9 mouse cellular contexts compared by ENCODE assay signal in the genomic region with DNA sequence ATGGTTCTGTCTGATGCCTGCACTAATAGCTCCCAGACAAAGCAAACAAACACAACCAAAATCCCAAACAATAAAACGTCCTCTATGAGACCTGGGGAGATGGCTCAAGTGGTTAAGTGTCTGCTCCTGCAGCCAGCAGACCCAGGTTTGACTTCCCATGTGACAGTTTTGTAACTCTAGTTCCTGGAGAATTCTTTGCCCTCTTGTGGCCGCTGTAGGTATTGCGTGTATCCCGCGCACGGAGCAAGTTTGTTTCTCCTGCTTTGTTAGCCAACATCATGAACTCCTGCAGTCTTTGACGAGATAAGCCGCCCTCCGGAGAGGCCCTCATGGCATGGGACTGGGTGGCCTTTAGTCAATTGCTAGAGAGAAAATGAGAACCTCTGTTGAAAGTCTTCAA. TPM values are rescaled to one million over a fixed set of nuclear protein-coding genes. Genes with fewer than 3 reads are reported as not detected.
DNase-seq lines count a peak whose midpoint lies in the region; ATAC-seq and TF ChIP-seq lines count a peak whose summit lies in the region.
"Had no signal": no experiment of that assay in that cellular context is flagged by ENCODE, and none has a peak within 500 bp of the region (broad histone marks: within the 10 kb centered on the region; RNA-seq: fewer than 3 reads in every experiment).

No protein-coding gene starts in this region.

- no peak for TF ChIP-seq POLR2A in MEL (IDR thresholded peaks at IDR 0.05; ENCODE audit: control insufficient read depth in 1 of 2, insufficient read depth in 1 of 2, low read depth in 1 of 2, low read length in 2 of 2, poor library complexity in 1 of 2)
- TF ChIP-seq POLR2A in testis, adult 2 months (IDR thresholded peaks at IDR 0.05; ENCODE audit: control insufficient read depth, low read depth, low read length): no peak

- peak; percentile 70 to 88 (median 88) for TF ChIP-seq CTCF in MEL (IDR thresholded peaks at IDR 0.05 in 2 of 3, conservative IDR thresholded peaks at IDR 0.05 in 1 of 3; ENCODE audit: control insufficient read depth in 1 of 3, insufficient read depth in 1 of 3, low read depth in 2 of 3, low read length in 3 of 3, poor library complexity in 1 of 3, severe bottlenecking in 1 of 3)
- peak; percentile 90 for TF ChIP-seq CTCF in midbrain, postnatal 0 days (IDR thresholded peaks at IDR 0.05)
- TF ChIP-seq CTCF in testis, adult 2 months (IDR thresholded peaks at IDR 0.05; ENCODE audit: control insufficient read depth, insufficient read depth, insufficient replicate concordance, low read depth, low read length): peak; percentile 77

- no peaks in the 10 kb centered on the region for H3K79me2 ChIP-seq in MEL (ENCODE audit: control insufficient read depth, insufficient read depth, low read length, poor library complexity)

- H3K36me3 ChIP-seq in kidney, embryonic 14.5 days (ENCODE audit: control insufficient read depth, insufficient read depth, low read length): no peaks in the 10 kb centered on the region
- peaks cover 0 to 4% of the 10 kb centered on the region in 2 experiments; a peak in 2 of 4 replicates for H3K36me3 ChIP-seq in MEL (ENCODE audit: control insufficient read depth in 1 of 2, insufficient read depth in 2 of 2, low read length in 2 of 2)
- H3K36me3 ChIP-seq in midbrain, postnatal 0 days (ENCODE audit: insufficient read depth, low read length): no peaks in the 10 kb centered on the region
- H3K36me3 ChIP-seq in testis, adult 2 months (ENCODE audit: control insufficient read depth, insufficient read depth, low read length): no peaks in the 10 kb centered on the region
- H3K36me3 ChIP-seq: embryonic facial prominence, embryonic 15.5 days had no signal

- no peak overlapping the region for H3K9ac ChIP-seq in kidney, embryonic 14.5 days (ENCODE audit: low read depth, low read length)
- H3K9ac ChIP-seq in MEL (ENCODE audit: control insufficient read depth, low read depth, low read length, poor library complexity, severe bottlenecking): no peak overlapping the region
- no peak overlapping the region for H3K9ac ChIP-seq in midbrain, postnatal 0 days (replicated peaks; ENCODE audit: low read length, poor library complexity, severe bottlenecking)
- H3K9ac ChIP-seq: embryonic facial prominence, embryonic 15.5 days had no signal

- no peak for ATAC-seq in kidney, embryonic 14.5 days (ENCODE audit: low FRiP score, low TSS enrichment)
- ATAC-seq in midbrain, postnatal 0 days (ENCODE audit: low FRiP score): no peak

- no peaks in the 10 kb centered on the region for H3K9me3 ChIP-seq in kidney, embryonic 14.5 days (ENCODE audit: control insufficient read depth, low read length)
- no peaks in the 10 kb centered on the region for H3K9me3 ChIP-seq in MEL (replicated peaks; ENCODE audit: insufficient read depth, low read length)
- no peaks in the 10 kb centered on the region for H3K9me3 ChIP-seq in midbrain, postnatal 0 days (ENCODE audit: low read length)
- H3K9me3 ChIP-seq: embryonic facial prominence, embryonic 15.5 days had no signal

- H3K27ac ChIP-seq in kidney, embryonic 14.5 days (ENCODE audit: low read depth, low read length): no peak overlapping the region
- no peak overlapping the region for H3K27ac ChIP-seq in MEL (ENCODE audit: control insufficient read depth, low read depth, low read length)
- no peak overlapping the region for H3K27ac ChIP-seq in midbrain, postnatal 0 days (ENCODE audit: low read depth, low read length)
- no peak overlapping the region for H3K27ac ChIP-seq in testis, adult 2 months (ENCODE audit: control insufficient read depth, insufficient read depth, low read depth, low read length)
- H3K27ac ChIP-seq: embryonic facial prominence, embryonic 15.5 days had no signal

- no peak overlapping the region for H3K4me3 ChIP-seq in kidney, embryonic 14.5 days (ENCODE audit: low read length)
- no peak overlapping the region for H3K4me3 ChIP-seq in MEL (ENCODE audit: control insufficient read depth in 1 of 2, insufficient read depth in 1 of 2, low read depth in 2 of 2, low read length in 2 of 2)
- no peak overlapping the region for H3K4me3 ChIP-seq in midbrain, postnatal 0 days (ENCODE audit: low read depth, low read length)
- H3K4me3 ChIP-seq in testis, adult 2 months (ENCODE audit: control insufficient read depth, low read depth, low read length): no peak overlapping the region
- H3K4me3 ChIP-seq: embryonic facial prominence, embryonic 15.5 days had no signal

- DNase-seq in kidney, adult 18-20 months: peak; percentile 84
- DNase-seq in MEL (ENCODE audit: low read depth, low spot score): peak; percentile 86
- peak; percentile 75 to 86 for DNase-seq in cerebellum, postnatal 25 days
- DNase-seq in heart, adult 8-10 months (ENCODE audit: low spot score): peak; percentile 64
- DNase-seq in left cerebral cortex, adult 8-10 months (ENCODE audit: low spot score in 2 of 2): peak; percentile 28 to 80
- peak; percentile 67 for DNase-seq in midbrain, postnatal 0 days (ENCODE audit: low spot score)

- TF ChIP-seq EP300 in MEL (IDR thresholded peaks at IDR 0.05; ENCODE audit: low read depth in 1 of 2, low read length in 2 of 2): no peak

- WGBS in kidney, embryonic 14.5 days: 7% methylated on average over 9 of the region's 9 CpGs
- WGBS in midbrain, postnatal 0 days: 2% methylated on average over 9 of the region's 9 CpGs

- peak; percentile 46 for TF ChIP-seq RAD21 in MEL (IDR thresholded peaks at IDR 0.05; ENCODE audit: low read depth, low read length)

- H3K27me3 ChIP-seq in kidney, embryonic 14.5 days (ENCODE audit: control insufficient read depth, insufficient read depth, low read length): no peaks in the 10 kb centered on the region
- peaks cover 0 to 2% of the 10 kb centered on the region in 2 experiments; a peak in 1 of 4 replicates for H3K27me3 ChIP-seq in MEL (ENCODE audit: control insufficient read depth in 1 of 2, insufficient read depth in 2 of 2, low read length in 2 of 2)
- no peaks in the 10 kb centered on the region for H3K27me3 ChIP-seq in midbrain, postnatal 0 days (ENCODE audit: insufficient read depth, low read length)
- H3K27me3 ChIP-seq in testis, adult 2 months (ENCODE audit: control insufficient read depth, insufficient read depth, low read length): no peaks in the 10 kb centered on the region

- H3K4me2 ChIP-seq in kidney, embryonic 14.5 days (replicated peaks; ENCODE audit: low read depth, low read length): no peak overlapping the region
- no peak overlapping the region for H3K4me2 ChIP-seq in midbrain, postnatal 0 days (ENCODE audit: low read depth, low read length, poor library complexity, severe bottlenecking)
- H3K4me2 ChIP-seq: embryonic facial prominence, embryonic 15.5 days had no signal

- peaks cover 2% of the 10 kb centered on the region; the same call in 1 of the 2 replicates for H3K4me1 ChIP-seq in kidney, embryonic 14.5 days (ENCODE audit: control insufficient read depth, insufficient read depth, low read length)
- peaks cover 2 to 6% of the 10 kb centered on the region in 2 experiments; a peak in 3 of 4 replicates for H3K4me1 ChIP-seq in MEL (ENCODE audit: control insufficient read depth in 1 of 2, insufficient read depth in 2 of 2, low read length in 2 of 2)
- H3K4me1 ChIP-seq in midbrain, postnatal 0 days (ENCODE audit: insufficient read depth, low read length): no peaks in the 10 kb centered on the region
- no peaks in the 10 kb centered on the region; the same call in 1 of the 2 replicates for H3K4me1 ChIP-seq in testis, adult 2 months (ENCODE audit: control insufficient read depth, insufficient read depth, low read length)

TF ChIP-seq in MEL, 35 proteins besides CTCF, POLR2A, EP300 and RAD21 (continues in another document):
- no peak for TF ChIP-seq NRF1 (IDR thresholded peaks at IDR 0.05; ENCODE audit: insufficient read depth, low read depth, low read length, poor library complexity, severe bottlenecking)
- TF ChIP-seq TAL1 (IDR thresholded peaks at IDR 0.05; ENCODE audit: low read length): no peak
- no peak for TF ChIP-seq ELF1 (IDR thresholded peaks at IDR 0.05; ENCODE audit: low read depth, low read length)
- no peak for TF ChIP-seq MAFK (IDR thresholded peaks at IDR 0.05; ENCODE audit: borderline replicate concordance, low read depth, low read length)
- TF ChIP-seq MAZ (IDR thresholded peaks at IDR 0.05; ENCODE audit: low read depth, low read length): no peak
- no peak for TF ChIP-seq BHLHE40 (IDR thresholded peaks at IDR 0.05; ENCODE audit: borderline replicate concordance, low read depth, low read length)
- TF ChIP-seq HCFC1 (IDR thresholded peaks at IDR 0.05; ENCODE audit: low read depth, low read length): 0 out of 2 replicates have a peak, but pooled peaks have one; percentile 30
- peak; percentile 80 for TF ChIP-seq MYC (IDR thresholded peaks at IDR 0.05; ENCODE audit: low read depth, low read length)
- 0 out of 2 replicates have a peak, but pooled peaks have one; percentile 34 for TF ChIP-seq SIN3A (IDR thresholded peaks at IDR 0.05; ENCODE audit: low read length)
- TF ChIP-seq MEF2A (IDR thresholded peaks at IDR 0.05; ENCODE audit: extremely low read depth, insufficient replicate concordance, low read depth, low read length, poor library complexity, severe bottlenecking): no peak
- no peak for TF ChIP-seq MYB (IDR thresholded peaks at IDR 0.05; ENCODE audit: low read depth, low read length)
- TF ChIP-seq MAX (IDR thresholded peaks at IDR 0.05; ENCODE audit: low read length): 0 out of 2 replicates have a peak, but pooled peaks have one; percentile 33

RNA-seq across cellular contexts. Expression of a gene that starts 20.2 kb away (rescaled TPM):
- polyA plus RNA-seq in kidney, embryonic 14.5 days (2014; fragmentation: Nextera tagmentation; extraction: Ambion mirVana): 1,099 and 1,259 TPM in 2 replicates
- total RNA-seq in MEL (2012; rRNA removed): 1,524 and 1,607 TPM in 2 replicates
- polyA plus RNA-seq in MEL (2012; ENCODE audit: insufficient read depth in 1 of 2, insufficient read length in 2 of 2, low read depth in 1 of 2, low replicate concordance in 2 of 2, missing spikeins in 1 of 2): 100 to 1,000 TPM in 1 of 2 experiments, not detected in 1; 502 TPM
- total RNA-seq in heart, adult 8-10 months (2022): 100 to 1,000 TPM; 266 to 316 (median 288) TPM
- 100 to 1,000 TPM; 290 to 355 (median 336) TPM for total RNA-seq in left cerebral cortex, adult 8-10 months (2022)
- 261 and 287 TPM in 2 replicates for total RNA-seq in midbrain, postnatal 0 days (2014; rRNA removed)
- polyA plus RNA-seq in midbrain, postnatal 0 days (2015; fragmentation: Nextera tagmentation; extraction: Ambion mirVana): 445 and 474 TPM in 2 replicates
- polyA plus RNA-seq in testis, adult 2 months (2012; rRNA removed): 118 and 126 TPM in 2 replicates

RNA-seq across cellular contexts. Expression of a gene that starts 51.9 kb away (rescaled TPM):
- 0.50 and 1.7 TPM in 2 replicates for polyA plus RNA-seq in kidney, embryonic 14.5 days (2014; fragmentation: Nextera tagmentation; extraction: Ambion mirVana)
- not detected in 2 replicates for total RNA-seq in MEL (2012; rRNA removed)
- under 1 TPM in 1 of 2 experiments, not detected in 1; 0.03 TPM for polyA plus RNA-seq in MEL (2012; ENCODE audit: insufficient read depth in 1 of 2, insufficient read length in 2 of 2, low read depth in 1 of 2, low replicate concordance in 2 of 2, missing spikeins in 1 of 2)
- total RNA-seq in heart, adult 8-10 months (2022): not detected
- total RNA-seq in left cerebral cortex, adult 8-10 months (2022): 10 to 100 TPM; 11.5 to 13.4 (median 12.0) TPM
- total RNA-seq in midbrain, postnatal 0 days (2014; rRNA removed): 6.9 and 9.0 TPM in 2 replicates
- 4.7 and 5.2 TPM in 2 replicates for polyA plus RNA-seq in midbrain, postnatal 0 days (2015; fragmentation: Nextera tagmentation; extraction: Ambion mirVana)
- polyA plus RNA-seq in testis, adult 2 months (2012; rRNA removed): 0.06 and 0.19 TPM in 2 replicates
